Mouse (Mus musculus) MEL (cell line): ENCODE data around the gene Ccdc194. TPM values are rescaled to one million over a fixed set of nuclear protein-coding genes. Genes with fewer than 3 reads are reported as not detected.
A peak's percentile ranks its signal among the peaks of the same experiment; 100 is the strongest.
"Not testable (repeated sequence)": the region's sequence is repeated elsewhere in the genome, so short reads cannot be mapped to it uniquely, and the experiment has no call there.

ENCODE experiments used
- DNase-seq: peaks from one replicate; pipeline ENCODE4 v3.0.0; 2011; ENCODE audit warnings: low read depth, low spot score
- H3K27ac ChIP-seq: 2 replicates; pipeline ENCODE4 v1.5.1; 2012; ENCODE audit warnings: low read depth, mild to moderate bottlenecking, control low read depth, low read length, moderate library complexity; ENCODE audit not compliant: control insufficient read depth
- H3K27me3 ChIP-seq, 2 experiments: fragments of 150-350 bp in 1 of 2; sonication (generic) in 1 of 2; 2 replicates each; pipeline ENCODE4 v1.6.1; 2012; ENCODE audit warnings: low read length in 2 of 2, mild to moderate bottlenecking in 2 of 2, improper control_type of control experiment in 1 of 2, moderate library complexity in 1 of 2; ENCODE audit not compliant: insufficient read depth in 2 of 2, control insufficient read depth in 1 of 2
- H3K36me3 ChIP-seq, 2 experiments: 2 replicates each; pipeline ENCODE4 v1.6.1; 2012 to 2014; ENCODE audit warnings: low read length in 2 of 2, improper control_type of control experiment in 1 of 2, inconsistent platforms in 1 of 2, mild to moderate bottlenecking in 1 of 2; ENCODE audit not compliant: insufficient read depth in 2 of 2, control insufficient read depth in 1 of 2
- H3K4me1 ChIP-seq, 2 experiments: fragments of 150-350 bp in 1 of 2; sonication (generic) in 1 of 2; 2 replicates each; pipeline ENCODE4 v1.6.1; 2012; ENCODE audit warnings: low read length in 2 of 2, improper control_type of control experiment in 1 of 2, mild to moderate bottlenecking in 1 of 2; ENCODE audit not compliant: insufficient read depth in 2 of 2, control insufficient read depth in 1 of 2
- H3K4me3 ChIP-seq, 2 experiments: fragments of 150-350 bp in 1 of 2; sonication (generic) in 1 of 2; 2 replicates each; pipeline ENCODE4 v1.5.1; 2012; ENCODE audit warnings: low read depth in 2 of 2, low read length in 2 of 2, mild to moderate bottlenecking in 2 of 2, moderate library complexity in 2 of 2, control low read depth in 1 of 2, improper control_type of control experiment in 1 of 2; ENCODE audit not compliant: control insufficient read depth in 1 of 2, insufficient read depth in 1 of 2
- H3K79me2 ChIP-seq: 2 replicates; pipeline ENCODE4 v1.6.1; 2012; ENCODE audit warnings: mild to moderate bottlenecking, low read length, moderate library complexity; ENCODE audit not compliant: control insufficient read depth, poor library complexity, insufficient read depth
- H3K9ac ChIP-seq: 2 replicates; pipeline ENCODE4 v1.6.1; 2012; ENCODE audit warnings: low read depth, mild to moderate bottlenecking, control low read depth, low read length, moderate library complexity; ENCODE audit not compliant: control insufficient read depth, poor library complexity, severe bottlenecking
- H3K9me3 ChIP-seq: fragments of 150-350 bp; sonication (generic); replicated peaks from 2 replicates; pipeline ENCODE4 v1.6.1; 2012; ENCODE audit warnings: mild to moderate bottlenecking, low read length, improper control_type of control experiment, moderate library complexity; ENCODE audit not compliant: insufficient read depth
- CTCF ChIP-seq, 3 experiments: IDR thresholded peaks in 2 of 3; conservative IDR thresholded peaks in 1 of 3; 2 replicates each; pipeline ENCODE4 v1.5.1; 2011 to 2012; ENCODE audit warnings: low read length in 3 of 3, low read depth in 2 of 3, mild to moderate bottlenecking in 2 of 3, improper control_type of control experiment in 1 of 3, inconsistent platforms in 1 of 3, mixed read lengths in 1 of 3, moderate library complexity in 1 of 3; ENCODE audit not compliant: control insufficient read depth in 1 of 3, insufficient read depth in 1 of 3, poor library complexity in 1 of 3, severe bottlenecking in 1 of 3
- HCFC1 ChIP-seq: IDR thresholded peaks from 2 replicates; pipeline ENCODE4 v1.6.1; 2012; ENCODE audit warnings: low read depth, mild to moderate bottlenecking, inconsistent platforms, low read length, improper control_type of control experiment, moderate library complexity
- MAZ ChIP-seq: IDR thresholded peaks from 2 replicates; pipeline ENCODE4 v1.6.1; 2012; ENCODE audit warnings: low read depth, mild to moderate bottlenecking, inconsistent platforms, low read length, improper control_type of control experiment
- MEF2A ChIP-seq: IDR thresholded peaks from 2 replicates; pipeline ENCODE4 v1.6.1; 2014; ENCODE audit warnings: low read depth, mild to moderate bottlenecking, inconsistent platforms, low read length, improper control_type of control experiment; ENCODE audit not compliant: poor library complexity, insufficient replicate concordance, severe bottlenecking; ENCODE audit errors: extremely low read depth
- MXI1 ChIP-seq: IDR thresholded peaks from 2 replicates; pipeline ENCODE4 v1.6.1; 2011; ENCODE audit warnings: mild to moderate bottlenecking, low read depth, low read length, improper control_type of control experiment
- MYB ChIP-seq: IDR thresholded peaks from 2 replicates; pipeline ENCODE4 v1.6.1; 2011; ENCODE audit warnings: mild to moderate bottlenecking, low read depth, low read length, improper control_type of control experiment
- MYC ChIP-seq: IDR thresholded peaks from 2 replicates; pipeline ENCODE4 v1.6.1; 2011; ENCODE audit warnings: low read depth, mild to moderate bottlenecking, low read length, improper control_type of control experiment, moderate library complexity
- NELFE ChIP-seq: IDR thresholded peaks from 2 replicates; pipeline ENCODE4 v1.6.1; 2011; ENCODE audit warnings: low read depth, low read length, improper control_type of control experiment
- RAD21 ChIP-seq: IDR thresholded peaks from 2 replicates; pipeline ENCODE4 v1.6.1; 2011; ENCODE audit warnings: mild to moderate bottlenecking, low read depth, low read length, improper control_type of control experiment
- RCOR1 ChIP-seq: IDR thresholded peaks from 2 replicates; pipeline ENCODE4 v1.6.1; 2012; ENCODE audit warnings: low read depth, mild to moderate bottlenecking, inconsistent platforms, low read length, improper control_type of control experiment
- SMC3 ChIP-seq: IDR thresholded peaks from 2 replicates; pipeline ENCODE4 v1.6.1; 2011; ENCODE audit warnings: low read depth, low read length, improper control_type of control experiment
- UBTF ChIP-seq: IDR thresholded peaks from 2 replicates; pipeline ENCODE4 v1.6.1; 2012; ENCODE audit warnings: low read depth, mild to moderate bottlenecking, inconsistent platforms, low read length, improper control_type of control experiment, moderate library complexity, borderline replicate concordance; ENCODE audit not compliant: insufficient read depth
- ZC3H11A ChIP-seq: IDR thresholded peaks from 2 replicates; pipeline ENCODE4 v1.6.1; 2012; ENCODE audit warnings: low read depth, mild to moderate bottlenecking, inconsistent platforms, low read length, improper control_type of control experiment
- ZNF384 ChIP-seq: IDR thresholded peaks from 2 replicates; pipeline ENCODE4 v1.6.1; 2012; ENCODE audit warnings: low read depth, mild to moderate bottlenecking, inconsistent platforms, low read length, improper control_type of control experiment
- polyA plus RNA-seq, 2 experiments: library from polyadenylated mRNA; stranded (reverse) in 1 of 2; unstranded in 1 of 2; fragments of >175 nt in 1 of 2; fragments of >200 nt in 1 of 2; gene quantifications; 2 replicates each; pipeline versions ENCODE4 v1.2.1 to v1.2.4; 2012; ENCODE audit warnings: low replicate concordance in 2 of 2, low read depth in 1 of 2; ENCODE audit not compliant: insufficient read length in 2 of 2, insufficient read depth in 1 of 2, missing spikeins in 1 of 2
- total RNA-seq: library from RNA; depleted of rRNA; stranded (reverse); fragments of 300-350 nt; gene quantifications from 2 replicates; pipeline ENCODE4 v1.2.3, GENCODE M21; 2012

Ccdc194 gene
- total and polyA plus RNA-seq, 3 experiments, result not detected

GRCm38 (mm10) chr8:71521634-71522033 lies 3.9 kb downstream of the Ccdc194 start (continued):
- TF ChIP-seq MAZ (peak; percentile 60; the same call in 1 of the 2 replicates), MYB (no peak), MXI1 (peak; percentile 35; the same call in 1 of the 2 replicates), RCOR1 (no peak), NELFE (no peak), HCFC1 (peak; percentile 69), MYC (peak; percentile 94), MEF2A (no peak)

- peak; percentile 81 for DNase-seq
- not testable (repeated sequence) for H3K4me1 ChIP-seq, H3K9ac ChIP-seq, H3K27me3 ChIP-seq, H3K4me3 ChIP-seq, H3K79me2 ChIP-seq, H3K27ac ChIP-seq, H3K9me3 ChIP-seq, H3K36me3 ChIP-seq
- 0 out of 2 replicates have a peak, but pooled peaks have one; percentile 34 for TF ChIP-seq ZNF384
- peak; percentile 42 for TF ChIP-seq SMC3
- peak; percentile 30 for TF ChIP-seq RAD21
- TF ChIP-seq CTCF (IDR thresholded peaks at IDR 0.05 in 2 of 3, conservative IDR thresholded peaks at IDR 0.05 in 1 of 3; ENCODE audit: control insufficient read depth in 1 of 3, insufficient read depth in 1 of 3, low read depth in 2 of 3, low read length in 3 of 3, poor library complexity in 1 of 3, severe bottlenecking in 1 of 3), result peak; percentile 41 to 63 (median 56)
- peak; percentile 31; the same call in 1 of the 2 replicates for TF ChIP-seq ZC3H11A
- TF ChIP-seq, all 39 proteins: peak for 5; not testable (repeated sequence) for 34
Observed at GRCm38 (mm10) chr8:71519037-71519825, 6.3 kb downstream of the Ccdc194 start.

GRCm38 (mm10) chr8:71516786-71517185 lies 8.7 kb downstream of the Ccdc194 start:
- no peak overlapping the region for H3K9ac ChIP-seq
- H3K27ac ChIP-seq, result no peak overlapping the region
- H3K4me1 ChIP-seq, result peaks cover 2 to 12% of the 10 kb centered on the region in 2 experiments; a peak in 3 of 4 replicates
- peaks cover 0 to 3% of the 10 kb centered on the region in 2 experiments; a peak in 2 of 4 replicates for H3K36me3 ChIP-seq
- no peak overlapping the region for H3K4me3 ChIP-seq
- no peak for TF ChIP-seq UBTF
- no peak for TF ChIP-seq CTCF (IDR thresholded peaks at IDR 0.05 in 2 of 3, conservative IDR thresholded peaks at IDR 0.05 in 1 of 3; ENCODE audit: control insufficient read depth in 1 of 3, insufficient read depth in 1 of 3, low read depth in 2 of 3, low read length in 3 of 3, poor library complexity in 1 of 3, severe bottlenecking in 1 of 3)
- no peak for TF ChIP-seq RAD21
- TF ChIP-seq MAZ, result no peak
- H3K27me3 ChIP-seq, result peaks cover 0 to 2% of the 10 kb centered on the region in 2 experiments; a peak in 1 of 4 replicates
- no peaks in the 10 kb centered on the region for H3K9me3 ChIP-seq
- no peaks in the 10 kb centered on the region for H3K79me2 ChIP-seq
- no peak for DNase-seq
